Mouse (Mus musculus) cerebellum, postnatal 25 days (tissue): ENCODE measurements around the gene Numa1.
A peak's percentile ranks its signal among the peaks of the same experiment; 100 is the strongest.
"Not testable (repeated sequence)": the region's sequence is repeated elsewhere in the genome, so short reads cannot be mapped to it uniquely, and the experiment has no call there.

Source experiments
- DNase-seq, 2 experiments: peaks; one replicate each; pipeline ENCODE4 v3.0.0; 2021; ENCODE audit warnings: mixed read lengths in 2 of 2

Numa1 gene

DNA sequence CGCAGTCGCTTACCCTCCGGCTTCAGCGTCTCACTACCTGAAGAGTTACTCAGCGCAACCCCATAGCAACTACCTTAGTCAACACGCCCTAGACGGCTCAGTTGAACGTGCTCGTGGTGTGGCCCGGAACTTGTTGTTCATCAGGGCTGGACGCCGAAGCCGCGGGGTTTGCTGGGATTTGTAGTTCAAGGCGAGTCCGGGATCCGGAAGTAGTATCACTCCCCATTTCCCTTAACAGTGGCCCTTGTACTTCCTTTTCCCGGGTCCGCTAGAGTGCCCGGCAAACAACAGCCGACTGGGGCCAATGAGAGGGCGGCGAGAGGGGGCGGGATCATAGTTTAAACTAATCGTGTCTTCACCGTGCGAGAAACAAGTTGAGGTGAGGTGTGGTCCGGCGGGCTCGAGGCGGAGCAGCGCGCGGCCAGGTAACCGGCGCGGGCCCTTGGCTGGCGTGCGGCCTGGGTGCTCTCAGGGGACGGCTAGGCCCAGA is at the start of gene Numa1, which contains the start of gene Lrrc51:
Gene Numa1 (plus strand): TSS at position 361 of the 490 bp plus-strand sequence.
Gene Lrrc51 (minus strand): TSS at position 145 of the 490 bp plus-strand sequence.
- peak; percentile 96 for DNase-seq

DNA sequence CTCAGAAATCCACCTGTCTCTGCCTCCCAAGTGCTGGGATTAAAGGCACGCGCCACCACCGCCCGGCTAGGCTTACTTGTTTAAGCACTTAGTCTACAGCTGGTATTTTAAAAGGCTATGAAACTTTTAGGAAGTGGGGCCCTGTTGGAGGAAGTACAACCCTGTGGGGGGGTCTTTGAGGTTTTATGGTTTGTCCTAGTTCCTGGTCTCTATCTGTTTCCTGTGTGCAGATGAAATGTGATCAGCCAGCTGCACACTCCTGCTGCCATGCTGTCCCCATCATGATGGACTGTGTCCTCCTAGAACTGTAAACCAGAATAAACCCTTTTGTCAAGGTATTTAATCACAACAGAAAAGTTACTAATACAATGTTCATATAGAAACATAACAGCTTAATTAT is 49.8 kb upstream of the Numa1 start:
- no peak for DNase-seq

DNA sequence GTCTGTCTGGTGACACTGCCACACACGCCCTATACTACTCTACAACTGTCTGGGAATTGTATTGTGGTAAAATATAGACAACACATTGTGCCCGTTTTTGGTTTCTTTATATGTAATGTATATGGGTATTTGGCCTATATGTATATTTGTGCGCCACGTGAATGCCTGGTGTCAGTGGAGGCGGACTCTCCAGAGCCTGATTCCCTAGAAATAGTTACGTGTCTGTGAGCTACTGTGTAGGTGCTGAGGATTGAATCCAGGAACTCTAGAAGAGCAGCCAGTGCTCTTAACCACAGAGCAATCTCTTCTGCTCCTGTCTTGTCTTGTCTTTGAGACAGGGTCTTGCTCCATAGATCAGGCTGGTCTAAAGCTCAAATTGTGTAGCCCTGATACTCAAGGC is 47.6 kb upstream of the Numa1 start:
- DNase-seq: no peak

GRCm38 (mm10) chr7:101888460-101888859 is 45.5 kb upstream of the Numa1 start:
- no peak for DNase-seq

DNA sequence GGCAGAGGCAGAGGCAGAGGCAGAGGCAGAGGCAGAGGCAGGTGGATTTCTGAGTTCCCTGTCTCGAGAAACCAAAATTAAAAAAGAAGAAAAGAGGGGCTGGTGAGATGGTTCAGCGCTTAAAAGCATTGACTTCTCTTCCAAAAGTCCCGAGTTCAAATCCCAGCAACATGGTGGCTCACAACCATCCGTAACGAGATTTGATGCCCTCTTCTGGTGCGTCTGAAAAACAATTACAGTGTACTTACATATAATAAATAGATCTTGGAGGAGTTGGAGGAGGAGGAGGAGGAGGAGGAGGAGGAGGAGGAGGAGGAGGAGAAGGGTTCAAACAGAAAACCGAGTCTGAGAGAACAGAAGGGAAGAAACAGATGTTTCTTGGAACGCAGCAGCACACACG is 38.2 kb upstream of the Numa1 start:
- peak in 1 of 2 experiments; percentile 26 for DNase-seq

DNA sequence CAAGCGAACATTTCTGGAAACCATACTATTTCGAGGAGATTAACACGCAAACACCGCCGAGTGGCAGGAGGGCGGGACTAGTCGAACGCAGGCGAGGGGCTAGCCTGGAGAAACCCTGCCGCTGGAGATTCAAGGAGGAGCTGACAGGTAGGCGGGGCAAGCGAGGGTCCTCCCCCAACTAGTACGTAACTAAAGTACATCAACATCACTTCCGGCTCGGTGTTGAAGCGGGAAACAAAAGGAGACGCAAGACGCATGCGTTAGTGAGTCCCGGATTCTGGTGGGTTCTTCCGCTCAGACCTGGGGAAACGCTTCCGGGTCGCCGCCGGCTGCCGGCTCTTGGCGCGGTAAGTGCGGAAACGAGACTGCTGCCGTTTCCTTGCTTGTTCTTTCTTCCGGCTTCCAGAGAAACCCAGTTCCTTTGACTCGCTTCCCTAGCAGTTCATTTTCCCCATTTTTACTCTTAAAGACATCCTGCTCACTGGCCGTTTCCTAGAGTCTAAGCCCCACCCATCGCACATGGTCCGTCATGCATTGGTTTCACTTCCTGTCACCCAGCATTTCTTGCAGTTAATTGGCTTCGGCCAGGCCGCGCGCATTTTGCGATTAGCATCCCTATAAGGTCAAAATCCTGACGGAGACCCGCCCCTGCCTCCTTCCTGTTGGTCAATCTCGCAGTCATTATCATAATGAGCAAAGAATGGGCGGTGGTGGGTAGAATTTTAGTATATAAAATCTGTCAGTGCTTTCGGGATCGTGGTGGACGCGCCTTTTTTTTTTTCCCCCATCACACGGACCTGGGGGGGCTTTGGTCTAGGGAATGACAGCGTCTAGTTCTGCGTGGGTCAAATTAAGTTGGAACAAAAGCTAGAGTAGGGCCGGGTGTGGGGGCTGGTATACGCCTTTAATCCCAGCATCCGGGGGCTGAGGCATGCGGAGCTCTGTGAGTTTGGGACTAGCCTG is 37.5 kb upstream of the Numa1 start:
- DNase-seq: peak; percentile 96

DNA sequence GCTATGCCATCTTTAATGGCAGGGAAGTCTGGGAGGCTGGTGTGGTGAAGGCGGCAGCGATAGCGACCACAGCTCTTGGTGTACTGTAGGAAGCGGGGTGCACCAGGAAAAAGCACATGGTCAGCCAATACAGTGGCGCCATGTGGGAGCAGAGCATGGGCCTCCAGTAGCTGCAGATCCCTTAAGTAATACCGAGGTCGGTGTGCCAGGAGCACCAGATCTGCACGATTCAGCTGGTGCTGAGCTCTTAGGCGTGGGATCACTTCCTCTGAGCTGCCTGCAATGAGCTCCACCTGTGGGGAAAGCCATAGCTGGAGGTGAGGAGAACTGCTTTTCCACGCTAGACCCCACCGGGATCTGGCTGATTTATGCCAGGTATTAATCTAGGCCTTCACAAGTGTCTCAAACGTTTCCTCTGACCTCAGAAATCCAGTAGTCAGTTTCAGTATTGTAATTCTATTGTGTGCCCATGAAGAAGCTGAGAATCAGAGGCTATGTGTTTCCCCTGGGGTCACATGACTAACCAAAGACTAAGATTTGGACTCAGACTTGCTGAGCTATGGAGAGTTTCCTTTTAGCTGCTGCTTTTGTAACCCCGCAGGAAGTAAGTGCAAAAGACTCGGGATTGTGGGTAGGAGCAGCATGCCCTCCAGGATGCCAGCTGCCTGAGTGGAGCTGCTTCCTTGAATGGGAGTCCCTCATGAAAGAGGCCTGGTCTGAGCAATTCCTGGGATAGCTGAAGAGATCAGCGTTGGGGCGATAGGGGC is 33.4 kb upstream of the Numa1 start:
- no peak for DNase-seq

DNA sequence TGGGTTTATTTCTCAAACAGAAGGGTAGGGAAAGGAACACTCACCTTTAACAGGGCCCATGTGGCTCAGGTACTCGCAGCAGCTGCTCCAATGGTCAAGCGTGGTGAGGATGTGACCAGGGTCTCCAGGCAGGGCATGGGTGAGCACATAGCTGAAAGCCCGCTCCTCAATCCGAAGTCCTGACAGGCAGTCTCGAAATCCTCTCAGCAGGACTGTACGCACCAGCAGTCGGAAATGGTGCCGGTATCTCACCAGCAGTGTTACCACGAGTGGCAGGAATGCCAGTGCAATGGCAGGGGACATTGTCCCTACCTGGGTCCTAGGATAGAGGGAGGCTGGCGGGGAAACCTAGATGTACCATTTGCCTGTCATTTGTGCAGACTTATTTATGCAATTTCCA is 31.9 kb upstream of the Numa1 start:
- no peak for DNase-seq

GRCm38 (mm10) chr7:101902846-101903245 is 31.1 kb upstream of the Numa1 start:
- no peak for DNase-seq

DNA sequence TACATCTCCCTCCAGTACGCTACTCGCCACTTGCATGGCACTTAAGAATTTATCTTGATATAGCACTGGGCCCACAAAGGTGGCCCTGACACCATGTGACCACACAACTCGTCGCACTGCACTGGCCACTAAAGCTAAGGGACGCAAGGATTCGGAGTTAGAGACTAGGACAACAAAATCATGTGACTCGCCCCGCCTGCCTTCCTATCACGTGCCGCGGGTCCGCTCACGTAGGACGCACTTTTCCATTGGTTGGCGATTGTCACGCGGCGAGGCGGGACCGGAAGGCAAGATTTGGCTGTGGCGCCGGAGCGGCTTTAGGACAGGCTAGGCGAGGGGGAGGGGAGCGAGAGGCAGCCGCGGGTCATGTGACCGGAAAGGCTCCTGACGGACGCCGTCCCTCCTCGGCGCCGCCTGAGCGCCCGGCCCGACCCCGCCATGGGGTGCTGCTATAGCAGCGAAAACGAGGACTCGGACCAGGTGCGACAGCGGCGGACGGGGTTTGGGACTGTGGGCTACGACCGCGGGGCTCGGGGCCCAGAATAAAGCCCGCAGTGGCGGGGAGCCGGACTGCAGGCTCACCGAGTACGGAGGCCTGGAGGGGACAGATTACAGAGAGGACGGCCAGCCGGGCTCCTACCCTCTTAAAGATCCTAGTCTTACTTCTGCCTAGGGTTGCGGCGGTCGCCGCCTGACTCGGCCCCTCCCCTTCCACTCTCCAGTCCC is 28.2 kb upstream of the Numa1 start, which contains the start of gene Lamtor1:
Gene Lamtor1 (plus strand): TSS at position 344 of the 726 bp plus-strand sequence.
- peak; percentile 99 to 100 for DNase-seq

GRCm38 (mm10) chr7:101906287-101906681 is 27.6 kb upstream of the Numa1 start, which contains the start of gene Tomt:
Gene Tomt, minus strand, starts transcription at chr7:101906359.
- DNase-seq: no peak

DNA sequence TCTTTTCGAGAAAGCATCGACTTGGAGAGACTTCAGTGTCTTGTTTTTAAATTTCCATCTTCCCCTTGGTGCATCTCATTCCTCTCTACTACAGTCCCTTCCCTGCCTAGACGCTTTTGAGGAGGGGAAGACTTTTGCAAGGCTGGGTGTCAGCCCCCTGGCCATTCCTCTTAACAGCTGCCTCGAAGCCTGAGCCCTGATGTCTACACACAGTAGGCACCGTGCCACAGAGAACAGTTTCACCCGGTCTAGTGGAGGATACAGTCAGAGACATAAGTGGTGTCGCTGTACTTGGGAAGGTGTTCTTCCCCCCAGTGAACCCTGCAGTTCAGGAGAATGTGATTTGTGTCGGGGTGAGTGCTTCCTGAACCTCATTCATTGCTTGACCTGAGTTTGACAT is 27.2 kb upstream of the Numa1 start:
- peak in 1 of 2 experiments; percentile 23 for DNase-seq

DNA sequence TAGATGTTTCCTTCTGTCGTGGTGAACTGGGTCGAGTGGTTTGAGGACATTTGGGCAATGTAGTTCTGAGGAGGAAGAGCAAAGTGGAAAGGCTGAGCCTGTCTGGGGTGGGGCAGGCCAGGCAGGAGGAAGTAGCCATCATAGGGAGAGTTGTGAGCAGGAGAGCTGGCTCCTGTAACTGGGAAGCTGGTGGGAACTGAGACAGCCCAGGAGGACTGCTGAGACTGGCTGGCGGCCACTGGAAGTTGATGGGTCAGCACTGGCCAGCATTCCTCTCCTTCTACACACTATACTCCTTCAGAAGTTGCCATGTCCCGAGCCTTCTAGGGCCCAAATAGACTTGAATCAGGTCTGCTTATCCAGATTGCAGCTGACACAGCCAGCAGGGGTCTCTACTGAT is 25.5 kb upstream of the Numa1 start:
- peak in 1 of 2 experiments; percentile 31 for DNase-seq

DNA sequence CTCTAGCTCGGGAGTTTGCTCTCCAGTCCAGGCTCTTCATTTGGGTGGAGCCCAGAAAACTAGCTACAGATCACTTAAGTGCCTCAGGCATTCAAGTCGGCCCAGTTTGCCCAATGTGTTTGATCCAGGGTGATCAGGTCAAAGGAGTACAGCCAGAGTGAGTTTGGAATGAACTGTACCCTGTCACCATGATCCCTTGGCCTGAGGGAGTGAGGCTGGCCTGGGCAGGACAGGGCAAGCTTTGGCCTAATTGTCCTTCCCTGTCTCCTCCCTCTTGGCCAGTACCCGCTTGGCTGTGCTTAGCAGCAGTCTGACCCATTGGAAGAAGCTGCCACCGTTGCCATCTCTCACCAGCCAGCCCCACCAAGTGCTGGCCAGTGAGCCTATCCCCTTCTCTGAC is 23.8 kb upstream of the Numa1 start:
- DNase-seq: no peak

DNA sequence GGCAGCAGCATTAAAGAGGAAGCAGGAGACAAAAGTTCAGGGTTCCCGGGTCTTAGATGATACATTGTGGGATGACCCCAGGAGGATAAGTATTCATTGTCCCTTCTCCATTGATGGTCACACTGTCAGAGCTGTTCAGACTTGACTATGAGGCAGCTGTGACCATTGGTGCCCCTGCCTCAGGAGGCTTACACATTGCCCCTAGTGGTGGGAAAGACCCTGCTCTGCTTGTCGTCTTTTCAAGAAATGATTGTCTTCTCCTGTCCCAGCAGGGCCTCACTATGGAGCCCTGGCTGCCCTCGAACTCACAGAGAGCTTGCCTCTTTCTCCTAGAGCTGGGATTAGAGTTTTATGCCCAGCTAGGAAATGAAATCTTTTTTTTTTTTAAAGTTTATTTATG is 21.9 kb upstream of the Numa1 start:
- no peak for DNase-seq

- peak; percentile 81 to 83 for DNase-seq
These were observed 15.8 kb upstream of the Numa1 start for GRCm38 (mm10) chr7:101918071-101918470.

- not testable (repeated sequence) for DNase-seq
These were observed 8.0 kb upstream of the Numa1 start for GRCm38 (mm10) chr7:101925892-101926291.

DNA sequence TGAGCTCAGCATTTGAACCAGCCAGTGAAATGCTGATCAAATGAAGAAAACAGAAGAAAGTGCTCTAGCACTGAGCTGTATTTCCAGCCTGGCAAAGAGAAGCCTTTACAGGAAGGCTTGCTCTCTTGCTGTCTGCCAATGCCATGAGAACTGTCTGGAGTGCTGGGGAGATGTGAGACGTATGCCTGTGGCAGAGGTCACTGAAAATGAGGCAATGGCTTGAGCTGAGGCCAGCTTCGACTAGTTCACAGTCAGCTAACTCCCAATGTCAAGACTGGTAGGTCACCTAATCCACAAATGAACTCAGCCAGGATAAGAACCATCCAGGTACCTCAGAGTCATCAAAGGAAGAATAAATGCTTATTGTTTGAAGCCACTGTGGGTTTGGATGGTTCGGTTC is 5.8 kb upstream of the Numa1 start:
- no peak for DNase-seq

DNA sequence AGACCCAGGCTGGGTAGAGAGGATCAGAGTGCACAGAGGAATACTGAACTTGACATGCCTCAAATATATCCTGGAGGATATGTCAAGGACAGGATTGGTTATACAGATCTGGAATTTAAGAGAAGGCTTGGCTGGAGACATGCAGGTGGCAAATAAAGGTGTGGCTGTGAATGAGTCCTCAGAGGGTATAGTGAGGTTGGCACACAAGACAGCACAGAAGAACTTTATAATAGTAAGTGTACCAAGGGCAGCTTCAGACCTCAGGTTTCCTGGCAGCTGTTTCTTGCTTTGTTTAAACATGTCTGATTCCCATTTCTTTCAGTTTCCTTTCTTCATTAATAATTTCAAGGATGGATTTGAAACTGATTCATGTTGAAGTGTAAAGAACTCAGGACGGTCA is 1.4 kb upstream of the Numa1 start:
- DNase-seq: no peak

- peak in 1 of 2 experiments; percentile 36 for DNase-seq
These were observed 611 bp upstream of the Numa1 start for GRCm38 (mm10) chr7:101933300-101933699.

DNA sequence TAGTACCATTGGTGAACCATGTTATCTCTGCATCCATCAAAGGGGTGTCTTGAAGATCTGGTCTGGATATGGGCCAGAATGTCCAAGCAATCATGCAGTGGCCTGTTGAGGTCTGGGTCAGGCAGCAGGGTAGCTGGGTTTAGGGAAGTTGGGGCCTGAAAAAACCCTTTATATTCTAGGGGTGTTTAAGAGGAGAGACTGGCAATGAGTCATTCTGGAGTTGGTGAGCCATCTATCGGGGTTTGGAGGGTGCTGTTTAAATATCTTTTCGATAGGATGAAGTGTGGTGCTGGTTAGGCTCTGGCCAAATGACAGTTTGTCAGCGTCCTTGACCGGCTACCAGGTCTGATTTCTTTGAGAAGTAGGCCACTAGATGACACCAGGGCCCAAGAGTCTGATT is 2.0 kb downstream of the Numa1 start:
- no peak for DNase-seq

GRCm38 (mm10) chr7:101936996-101937395 is 3.1 kb downstream of the Numa1 start:
- DNase-seq: peak in 1 of 2 experiments; percentile 20

- DNase-seq: peak; percentile 86 to 92
These were observed 3.7 kb downstream of the Numa1 start for GRCm38 (mm10) chr7:101937569-101937968.
